Mouse (Mus musculus): ENCODE data around the gene Dip2b. TPM values are rescaled to one million over a fixed set of nuclear protein-coding genes. Genes with fewer than 3 reads are reported as not detected.

Gene Dip2b
- polyA plus RNA-seq, 1 experiment, result 21.4 TPM

DNA sequence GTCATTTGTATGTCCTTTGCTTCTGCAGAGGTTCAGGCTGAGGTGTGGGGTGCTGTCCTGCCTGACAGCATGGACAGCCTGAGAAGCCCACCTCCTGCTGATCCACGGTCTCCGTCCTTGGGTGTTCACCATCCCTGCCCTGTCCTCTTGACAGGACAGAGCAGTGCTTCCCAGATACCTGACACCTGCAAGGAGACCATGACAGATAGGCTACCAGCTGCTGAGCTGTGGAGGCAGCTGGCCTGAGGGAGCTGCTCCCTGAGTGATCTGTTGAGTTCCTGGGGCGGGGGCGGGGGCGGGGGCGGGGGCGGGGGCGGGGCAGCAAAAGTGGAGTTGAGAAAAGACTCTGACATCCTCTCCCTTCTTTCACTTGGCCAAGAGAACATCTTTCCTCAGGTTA is 36.3 kb downstream of the Dip2b start:
- no peak for TF ChIP-seq POLR2A (IDR thresholded peaks at IDR 0.05; ENCODE audit: insufficient read depth, low read length)
- TF ChIP-seq CTCF (IDR thresholded peaks at IDR 0.05; ENCODE audit: low read depth, low read length), result no peak
- no peak for TF ChIP-seq EP300 (IDR thresholded peaks at IDR 0.05; ENCODE audit: insufficient read depth, low read depth, low read length)

GRCm38 (mm10) chr15:100076362-100076761 is 37.9 kb downstream of the Dip2b start:
- Histone ChIP-seq H3K36me3 (ENCODE audit: control insufficient read depth, insufficient read depth, low read length, poor library complexity, severe bottlenecking) (no peaks in the 10 kb centered on the region), H3K27ac (ENCODE audit: insufficient read depth, low read length) (no peak overlapping the region), H3K4me3 (ENCODE audit: low read depth, low read length) (no peak overlapping the region), H3K4me1 (ENCODE audit: control insufficient read depth, insufficient read depth, low read length) (peaks cover 2% of the 10 kb centered on the region), H3K9me3 (replicated peaks; ENCODE audit: control insufficient read depth, insufficient read depth, low read length, poor library complexity, severe bottlenecking) (no peaks in the 10 kb centered on the region), H3K27me3 (ENCODE audit: control insufficient read depth, insufficient read depth, low read length, poor library complexity, severe bottlenecking) (no peaks in the 10 kb centered on the region), H3K9ac (ENCODE audit: low read depth, poor library complexity, severe bottlenecking) (no peak overlapping the region)
- TF ChIP-seq CTCF (IDR thresholded peaks at IDR 0.05; ENCODE audit: low read depth, low read length) (no peak), EP300 (IDR thresholded peaks at IDR 0.05; ENCODE audit: insufficient read depth, low read depth, low read length) (no peak), POLR2A (IDR thresholded peaks at IDR 0.05; ENCODE audit: insufficient read depth, low read length) (no peak)

More for the DNA sequence above, 36.3 kb downstream of the Dip2b start:
- Histone ChIP-seq H3K27ac (ENCODE audit: insufficient read depth, low read length) (no peak overlapping the region), H3K27me3 (ENCODE audit: control insufficient read depth, insufficient read depth, low read length, poor library complexity, severe bottlenecking) (no peaks in the 10 kb centered on the region), H3K36me3 (ENCODE audit: control insufficient read depth, insufficient read depth, low read length, poor library complexity, severe bottlenecking) (no peaks in the 10 kb centered on the region), H3K4me1 (ENCODE audit: control insufficient read depth, insufficient read depth, low read length) (peaks cover 2% of the 10 kb centered on the region), H3K9me3 (replicated peaks; ENCODE audit: control insufficient read depth, insufficient read depth, low read length, poor library complexity, severe bottlenecking) (no peaks in the 10 kb centered on the region), H3K9ac (ENCODE audit: low read depth, poor library complexity, severe bottlenecking) (no peak overlapping the region), H3K4me3 (ENCODE audit: low read depth, low read length) (no peak overlapping the region)

GRCm38 (mm10) chr15:100080833-100081477 is 42.5 kb downstream of the Dip2b start:
- Histone ChIP-seq H3K9ac (ENCODE audit: low read depth, poor library complexity, severe bottlenecking) (no peak overlapping the region), H3K4me1 (ENCODE audit: control insufficient read depth, insufficient read depth, low read length) (peaks cover 6% of the 10 kb centered on the region), H3K36me3 (ENCODE audit: control insufficient read depth, insufficient read depth, low read length, poor library complexity, severe bottlenecking) (no peaks in the 10 kb centered on the region), H3K27ac (ENCODE audit: insufficient read depth, low read length) (peak overlapping the region; percentile 50), H3K27me3 (ENCODE audit: control insufficient read depth, insufficient read depth, low read length, poor library complexity, severe bottlenecking) (no peaks in the 10 kb centered on the region), H3K9me3 (replicated peaks; ENCODE audit: control insufficient read depth, insufficient read depth, low read length, poor library complexity, severe bottlenecking) (no peaks in the 10 kb centered on the region), H3K4me3 (ENCODE audit: low read depth, low read length) (no peak overlapping the region)
- no peak for TF ChIP-seq EP300 (IDR thresholded peaks at IDR 0.05; ENCODE audit: insufficient read depth, low read depth, low read length)
- TF ChIP-seq CTCF (IDR thresholded peaks at IDR 0.05; ENCODE audit: low read depth, low read length), result no peak
- no peak for TF ChIP-seq POLR2A (IDR thresholded peaks at IDR 0.05; ENCODE audit: insufficient read depth, low read length)

GRCm38 (mm10) chr15:100081478-100081998 is 43.1 kb downstream of the Dip2b start:
- H3K4me1 ChIP-seq (ENCODE audit: control insufficient read depth, insufficient read depth, low read length), result peaks cover 6% of the 10 kb centered on the region
- no peaks in the 10 kb centered on the region for H3K36me3 ChIP-seq (ENCODE audit: control insufficient read depth, insufficient read depth, low read length, poor library complexity, severe bottlenecking)
- no peaks in the 10 kb centered on the region for H3K9me3 ChIP-seq (replicated peaks; ENCODE audit: control insufficient read depth, insufficient read depth, low read length, poor library complexity, severe bottlenecking)
- TF ChIP-seq CTCF (IDR thresholded peaks at IDR 0.05; ENCODE audit: low read depth, low read length) (no peak), EP300 (IDR thresholded peaks at IDR 0.05; ENCODE audit: insufficient read depth, low read depth, low read length) (no peak), POLR2A (IDR thresholded peaks at IDR 0.05; ENCODE audit: insufficient read depth, low read length) (no peak)
- no peak overlapping the region for H3K27ac ChIP-seq (ENCODE audit: insufficient read depth, low read length)
- no peaks in the 10 kb centered on the region for H3K27me3 ChIP-seq (ENCODE audit: control insufficient read depth, insufficient read depth, low read length, poor library complexity, severe bottlenecking)
- no peak overlapping the region for H3K4me3 ChIP-seq (ENCODE audit: low read depth, low read length)
- no peak overlapping the region for H3K9ac ChIP-seq (ENCODE audit: low read depth, poor library complexity, severe bottlenecking)

GRCm38 (mm10) chr15:100082052-100082451 is 43.6 kb downstream of the Dip2b start:
- TF ChIP-seq EP300 (IDR thresholded peaks at IDR 0.05; ENCODE audit: insufficient read depth, low read depth, low read length) (no peak), CTCF (IDR thresholded peaks at IDR 0.05; ENCODE audit: low read depth, low read length) (no peak), POLR2A (IDR thresholded peaks at IDR 0.05; ENCODE audit: insufficient read depth, low read length) (no peak)
- Histone ChIP-seq H3K27ac (ENCODE audit: insufficient read depth, low read length) (no peak overlapping the region), H3K4me1 (ENCODE audit: control insufficient read depth, insufficient read depth, low read length) (peaks cover 6% of the 10 kb centered on the region), H3K9me3 (replicated peaks; ENCODE audit: control insufficient read depth, insufficient read depth, low read length, poor library complexity, severe bottlenecking) (no peaks in the 10 kb centered on the region), H3K27me3 (ENCODE audit: control insufficient read depth, insufficient read depth, low read length, poor library complexity, severe bottlenecking) (no peaks in the 10 kb centered on the region), H3K4me3 (ENCODE audit: low read depth, low read length) (no peak overlapping the region), H3K36me3 (ENCODE audit: control insufficient read depth, insufficient read depth, low read length, poor library complexity, severe bottlenecking) (no peaks in the 10 kb centered on the region), H3K9ac (ENCODE audit: low read depth, poor library complexity, severe bottlenecking) (no peak overlapping the region)

GRCm38 (mm10) chr15:100082733-100083132 is 44.3 kb downstream of the Dip2b start:
- H3K9ac ChIP-seq (ENCODE audit: low read depth, poor library complexity, severe bottlenecking), result no peak overlapping the region
- H3K4me1 ChIP-seq (ENCODE audit: control insufficient read depth, insufficient read depth, low read length), result peaks cover 6% of the 10 kb centered on the region
- no peak overlapping the region for H3K27ac ChIP-seq (ENCODE audit: insufficient read depth, low read length)
- H3K4me3 ChIP-seq (ENCODE audit: low read depth, low read length), result no peak overlapping the region
- H3K27me3 ChIP-seq (ENCODE audit: control insufficient read depth, insufficient read depth, low read length, poor library complexity, severe bottlenecking), result no peaks in the 10 kb centered on the region
- no peaks in the 10 kb centered on the region for H3K36me3 ChIP-seq (ENCODE audit: control insufficient read depth, insufficient read depth, low read length, poor library complexity, severe bottlenecking)
- H3K9me3 ChIP-seq (replicated peaks; ENCODE audit: control insufficient read depth, insufficient read depth, low read length, poor library complexity, severe bottlenecking), result no peaks in the 10 kb centered on the region
- no peak for TF ChIP-seq EP300 (IDR thresholded peaks at IDR 0.05; ENCODE audit: insufficient read depth, low read depth, low read length)
- TF ChIP-seq CTCF (IDR thresholded peaks at IDR 0.05; ENCODE audit: low read depth, low read length), result no peak
- no peak for TF ChIP-seq POLR2A (IDR thresholded peaks at IDR 0.05; ENCODE audit: insufficient read depth, low read length)

Data from ES-Bruce4 (cell line).